Mouse (Mus musculus) megakaryocyte-erythroid progenitor cell, adult 5-6 weeks (primary cell): ENCODE data around the gene Slc5a11. TPM values are rescaled to one million over a fixed set of nuclear protein-coding genes. Genes with fewer than 3 reads are reported as not detected.

Experiments
- ATAC-seq: replicated peaks from 2 replicates; pipeline ENCODE4 v1.8.0; 2016; ENCODE audit warnings: mild to moderate bottlenecking, inconsistent platforms; ENCODE audit not compliant: severe bottlenecking, poor library complexity, low FRiP score, low TSS enrichment
- total RNA-seq, 2 experiments: library from RNA; stranded (forward) in 1 of 2; stranded (reverse) in 1 of 2; fragments of 200-1000, 215-1000 nt in 1 of 2; fragments of >200 nt in 1 of 2; fragmentation: Nextera tagmentation in 1 of 2; gene quantifications; 2 replicates each; pipeline ENCODE4 v1.2.3; 2014 to 2017

Slc5a11 gene
- not detected in 2 replicates for total RNA-seq (2014; fragmentation: Nextera tagmentation)
- not detected in 2 replicates for total RNA-seq (2017)

DNA sequence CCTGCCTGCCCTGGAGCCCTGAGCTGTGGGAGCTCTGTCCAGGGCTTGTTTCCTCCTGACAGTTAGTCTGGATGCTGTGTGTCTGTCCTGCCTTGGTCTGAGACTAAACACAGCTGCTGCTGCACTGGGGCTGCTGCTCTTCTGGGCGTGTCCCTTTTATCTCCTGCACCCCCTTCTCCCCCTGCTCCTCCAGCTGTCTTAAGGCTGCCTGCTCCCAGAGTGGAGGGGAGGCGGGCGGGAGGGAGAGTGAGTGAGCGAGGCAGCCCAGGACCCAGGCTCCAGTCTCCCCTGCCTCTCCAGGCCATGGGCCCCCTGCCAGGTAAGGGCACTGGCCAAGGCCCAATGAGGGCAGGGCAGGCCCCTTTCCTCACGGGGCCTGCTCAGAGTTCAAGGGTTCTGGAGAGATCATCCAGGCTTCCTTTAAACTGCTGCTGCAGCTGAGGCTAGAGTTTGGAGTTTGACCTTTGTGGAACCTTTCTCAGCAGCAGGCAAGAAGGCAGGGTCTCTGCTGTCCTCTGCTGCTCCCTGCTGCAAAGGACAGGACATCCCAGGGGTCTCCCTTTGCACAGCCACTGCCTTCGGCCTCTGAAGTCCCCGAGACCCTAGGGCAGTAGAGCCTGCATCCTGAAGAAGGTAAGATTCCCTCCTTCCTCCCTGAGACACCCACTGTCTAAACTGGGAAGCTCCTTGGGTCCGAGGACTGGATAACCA, at the start of gene Slc5a11:
TSS of gene Slc5a11 (plus strand) at position 416 of the 711 bp plus-strand sequence.
- ATAC-seq: 0 out of 2 replicates have a peak, but pooled peaks have one; percentile 41

DNA sequence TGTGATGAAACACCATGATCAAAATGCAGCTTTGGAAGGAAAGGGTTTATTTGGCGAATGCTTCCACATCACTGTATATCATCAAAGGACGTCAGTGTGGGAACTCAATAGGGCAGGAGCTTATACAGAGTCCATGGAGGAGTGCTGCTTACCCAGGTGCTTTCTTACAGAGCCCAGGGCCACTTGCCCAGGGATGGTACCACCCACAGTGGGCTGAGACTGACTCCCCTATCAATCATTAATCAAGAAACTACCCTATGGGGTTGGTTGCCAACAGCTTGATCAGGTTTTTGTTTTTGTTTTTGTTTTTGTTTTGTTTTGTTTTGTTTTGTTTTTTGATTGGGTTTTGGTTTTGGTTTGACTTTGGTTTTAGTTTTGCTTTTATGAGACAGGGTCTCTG, 47.1 kb upstream of the Slc5a11 start:
- no peak for ATAC-seq

DNA sequence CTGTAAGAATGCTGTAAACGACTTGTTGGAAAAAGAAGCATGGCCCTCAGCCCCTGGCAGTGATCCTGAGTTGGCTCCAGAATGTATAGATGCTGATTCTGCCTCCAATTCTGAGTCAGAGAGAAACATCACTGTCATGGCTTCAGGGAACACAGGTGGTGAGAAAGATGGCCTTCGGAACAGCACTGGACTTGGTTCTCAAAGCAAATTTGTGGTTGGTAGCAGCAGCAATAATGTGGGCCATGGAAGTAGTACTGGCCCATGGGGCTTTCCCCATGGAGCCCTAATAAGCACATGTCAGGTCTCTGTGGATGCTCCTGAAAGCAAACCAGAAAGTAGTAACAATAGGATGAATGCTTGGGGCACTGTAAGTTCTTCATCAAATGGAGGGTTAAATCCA, 45.0 kb upstream of the Slc5a11 start:
- no peak for ATAC-seq

DNA sequence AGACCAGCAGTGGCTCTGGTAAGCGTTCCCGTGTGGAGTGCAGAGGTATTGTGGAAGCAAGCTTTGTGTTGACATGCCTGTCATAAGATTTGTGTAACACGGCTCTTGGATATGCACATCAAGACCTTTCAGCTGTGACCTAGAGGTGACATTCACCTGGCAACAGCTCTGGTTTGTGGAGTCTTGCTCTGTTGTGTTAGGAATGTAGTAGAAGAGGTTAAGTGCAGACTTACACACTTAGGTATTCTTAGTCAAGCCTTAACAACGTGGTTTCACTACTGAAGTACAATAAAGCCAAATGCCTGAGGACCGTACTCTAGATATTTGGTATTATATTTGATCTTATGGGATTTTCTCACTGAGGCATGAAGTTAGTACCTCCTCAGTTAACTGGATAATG, 42.5 kb upstream of the Slc5a11 start:
- no peak for ATAC-seq

DNA sequence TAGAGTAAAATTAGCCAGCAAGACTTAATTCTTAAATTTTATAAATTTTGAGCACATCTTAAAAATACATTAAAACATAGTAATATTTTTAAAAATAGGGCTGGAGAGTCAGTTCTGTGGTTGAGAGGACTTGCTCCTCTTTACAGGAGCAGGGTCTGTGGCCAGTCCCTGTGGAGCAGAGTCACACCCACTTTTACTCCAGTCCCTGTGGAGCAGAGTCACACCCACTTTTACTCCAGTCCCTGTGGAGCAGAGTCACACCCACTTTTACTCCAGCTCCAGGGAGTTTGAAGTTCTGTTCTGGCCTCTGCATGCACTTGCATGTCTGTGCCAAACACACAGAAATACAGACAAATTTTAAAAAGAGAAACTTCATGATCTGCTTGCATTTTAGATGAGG, 37.4 kb upstream of the Slc5a11 start:
- no peak for ATAC-seq

DNA sequence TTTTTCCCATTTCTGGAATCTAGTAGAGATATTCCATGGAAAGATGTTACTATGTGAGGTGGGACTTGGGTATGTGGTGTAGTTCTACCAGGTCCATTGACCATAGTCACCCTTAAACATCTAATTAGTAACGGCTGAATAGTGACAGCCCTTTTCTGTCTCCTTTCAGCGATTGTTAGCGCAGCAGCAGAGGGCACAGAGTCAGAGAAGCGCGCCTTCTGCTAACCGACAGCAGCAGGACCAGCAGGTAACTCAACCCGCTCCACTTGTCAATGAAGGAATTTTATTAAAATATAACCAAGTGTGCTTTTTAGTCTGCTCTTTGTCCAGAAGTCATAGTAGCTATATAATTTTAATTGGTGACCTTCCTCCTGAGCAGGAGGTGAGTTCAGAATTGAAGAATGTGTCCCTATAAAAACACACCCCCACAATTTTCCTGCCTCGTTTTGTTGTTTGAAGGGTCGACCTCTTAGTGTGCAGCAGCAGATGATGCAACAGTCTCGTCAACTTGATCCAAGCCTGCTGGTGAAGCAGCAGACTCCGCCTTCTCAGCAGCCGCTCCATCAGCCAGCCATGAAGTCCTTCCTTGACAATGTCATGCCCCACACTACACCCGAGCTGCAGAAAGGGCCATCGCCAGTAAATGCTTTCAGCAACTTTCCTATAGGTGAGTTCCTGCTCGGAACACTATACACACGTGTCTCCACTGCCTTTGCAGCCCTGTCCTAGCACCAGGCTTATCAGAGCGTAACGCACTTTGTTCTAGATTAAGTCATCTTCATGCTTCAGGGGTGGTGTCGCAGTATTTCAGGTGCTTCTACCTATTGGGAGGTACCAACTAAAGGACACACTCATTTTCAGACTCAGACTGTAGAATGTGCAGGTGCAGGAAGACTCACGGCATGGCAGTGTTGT, 32.5 kb upstream of the Slc5a11 start:
- ATAC-seq: no peak

DNA sequence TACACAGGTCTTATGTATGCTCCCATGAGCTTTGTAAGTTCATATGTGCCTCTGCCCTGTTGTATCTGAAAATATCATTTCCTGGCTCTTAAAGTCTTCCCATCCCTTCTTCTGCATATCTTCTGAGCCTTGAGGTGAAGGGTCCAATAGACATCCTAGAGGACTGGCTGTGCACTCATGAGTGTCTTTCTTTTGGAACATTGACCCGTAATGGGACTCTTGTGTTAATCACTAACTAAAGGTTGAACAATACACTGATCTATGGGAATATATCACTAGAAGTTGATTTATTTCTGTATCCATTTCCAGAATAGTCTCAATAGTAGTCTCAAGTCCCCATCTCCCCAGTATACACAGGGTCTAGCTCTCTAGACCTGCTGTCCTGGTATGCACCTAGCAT, 29.7 kb upstream of the Slc5a11 start:
- no peak for ATAC-seq

DNA sequence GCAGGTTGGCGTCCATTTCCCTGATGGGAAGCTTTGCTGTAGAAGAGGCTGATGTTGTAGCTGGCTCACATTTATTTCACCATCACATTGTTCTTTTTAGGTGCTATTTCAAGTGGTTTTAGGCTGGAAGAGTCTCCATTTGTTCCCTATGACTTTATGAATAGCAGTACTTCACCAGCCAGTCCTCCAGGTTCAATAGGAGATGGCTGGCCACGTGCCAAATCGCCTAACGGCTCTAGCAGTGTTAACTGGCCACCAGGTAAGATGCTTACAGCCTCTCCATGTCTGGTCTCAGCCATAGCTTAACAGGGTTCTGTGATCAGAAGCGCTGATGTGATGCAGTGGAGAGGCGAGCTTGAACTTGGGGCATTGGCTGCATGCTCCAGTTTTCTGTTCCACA, 28.1 kb upstream of the Slc5a11 start:
- ATAC-seq: no peak

DNA sequence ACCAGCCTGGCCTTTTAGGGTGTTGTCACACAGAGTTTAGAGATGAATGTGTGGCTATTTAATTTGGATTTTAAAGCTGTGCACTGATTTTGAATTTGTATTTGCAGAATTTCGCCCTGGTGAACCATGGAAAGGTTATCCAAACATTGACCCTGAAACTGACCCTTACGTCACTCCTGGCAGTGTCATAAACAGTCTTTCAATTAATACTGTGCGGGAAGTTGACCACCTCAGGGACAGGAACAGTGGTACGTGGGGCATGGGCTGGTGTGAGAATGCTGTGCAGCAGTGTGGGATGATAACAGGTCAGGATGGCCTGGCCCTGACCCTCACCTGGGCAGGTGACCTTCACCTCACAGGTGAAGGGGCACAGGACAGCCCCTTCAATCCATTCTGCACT, 27.3 kb upstream of the Slc5a11 start:
- ATAC-seq: no peak

DNA sequence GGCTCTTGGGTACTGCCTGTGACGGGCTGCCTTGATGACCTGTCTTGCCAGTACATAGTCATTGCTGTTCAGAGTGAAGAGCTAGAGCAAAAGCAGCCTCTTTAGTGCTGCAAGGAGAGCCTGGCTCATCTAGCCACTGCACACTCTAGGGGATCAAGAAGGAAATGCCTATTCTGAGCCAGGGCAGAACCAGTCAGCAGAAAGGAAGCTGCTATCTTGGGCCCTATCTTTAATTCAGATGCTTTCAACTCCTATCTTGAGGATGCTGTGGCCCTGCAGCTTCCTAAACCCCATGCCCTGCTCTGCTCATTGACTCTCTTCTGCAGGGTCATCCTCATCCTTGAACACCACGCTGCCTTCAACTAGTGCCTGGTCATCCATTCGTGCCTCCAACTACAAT, 26.1 kb upstream of the Slc5a11 start:
- ATAC-seq: no peak

DNA sequence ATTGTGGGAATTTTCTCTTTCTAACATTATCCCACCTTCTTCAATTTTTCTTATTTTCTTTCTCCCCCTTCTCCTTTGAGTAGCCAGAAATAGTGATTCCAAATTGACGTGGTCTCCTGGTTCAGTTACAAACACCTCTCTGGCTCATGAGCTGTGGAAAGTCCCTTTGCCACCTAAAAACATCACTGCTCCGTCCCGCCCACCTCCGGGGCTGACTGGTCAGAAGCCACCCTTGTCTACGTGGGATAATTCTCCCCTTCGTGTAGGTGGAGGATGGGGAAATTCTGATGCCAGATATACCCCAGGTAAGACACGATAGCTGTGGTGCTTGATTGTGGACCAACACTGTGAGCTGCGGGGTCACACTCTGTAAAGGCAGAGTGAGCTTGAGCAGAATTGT, 24.8 kb upstream of the Slc5a11 start:
- ATAC-seq: no peak

DNA sequence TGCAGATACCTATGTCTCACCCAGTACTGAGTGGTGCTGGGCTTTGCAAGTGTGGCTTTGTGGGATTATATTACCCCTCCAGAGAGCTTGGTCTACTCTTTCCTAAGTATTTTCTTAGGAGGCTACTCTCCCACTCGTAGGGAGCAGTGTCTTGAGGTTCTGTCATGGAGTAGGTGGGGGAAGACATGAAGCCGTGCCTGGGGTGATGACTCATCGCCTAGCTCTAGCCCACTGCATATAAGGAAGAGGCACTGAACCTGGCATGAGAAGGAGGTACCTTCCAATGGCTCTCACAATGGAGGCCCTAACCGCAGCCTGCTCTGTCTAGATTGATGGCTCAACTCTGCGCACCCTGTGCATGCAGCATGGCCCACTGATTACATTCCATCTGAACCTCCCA, 22.8 kb upstream of the Slc5a11 start:
- no peak for ATAC-seq

DNA sequence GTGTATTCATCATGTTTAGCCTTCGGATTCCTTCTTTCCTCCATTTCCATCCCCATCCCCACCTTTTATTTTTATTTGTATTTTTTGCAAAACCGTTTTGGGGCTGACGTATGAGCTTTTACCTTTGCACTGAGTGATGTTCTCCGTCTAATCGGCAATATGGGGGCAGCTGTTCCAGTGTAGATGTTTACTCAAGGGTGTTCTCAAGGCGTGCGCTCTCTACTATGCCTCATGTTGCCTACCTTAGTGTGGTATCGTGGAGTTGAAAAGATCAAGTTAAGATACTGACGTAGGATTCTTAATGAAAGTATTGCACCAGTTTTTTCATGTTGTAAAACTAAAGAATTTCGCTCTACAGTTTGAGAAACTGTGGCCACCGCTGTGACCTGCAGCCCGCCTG, 21.4 kb upstream of the Slc5a11 start:
- ATAC-seq: no peak

DNA sequence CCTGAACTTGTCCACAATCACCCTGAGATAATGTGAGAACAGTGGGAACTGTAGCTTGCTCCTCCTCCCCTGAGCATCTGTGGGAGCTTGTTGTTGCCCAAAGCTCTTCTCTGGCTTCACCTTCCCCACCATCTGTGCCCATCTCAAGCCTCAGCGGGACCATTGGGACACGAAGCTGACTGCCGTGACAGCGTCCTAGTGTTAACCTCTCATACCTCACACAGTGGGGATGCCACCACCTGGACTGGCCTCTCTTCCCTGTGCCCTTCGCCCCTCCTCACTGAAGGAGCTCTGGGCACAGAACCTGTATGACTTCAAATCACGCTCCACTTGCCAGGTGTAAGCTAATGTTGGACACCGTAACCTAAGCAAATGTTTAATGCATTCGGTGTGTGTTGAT, 19.9 kb upstream of the Slc5a11 start:
- ATAC-seq: no peak

DNA sequence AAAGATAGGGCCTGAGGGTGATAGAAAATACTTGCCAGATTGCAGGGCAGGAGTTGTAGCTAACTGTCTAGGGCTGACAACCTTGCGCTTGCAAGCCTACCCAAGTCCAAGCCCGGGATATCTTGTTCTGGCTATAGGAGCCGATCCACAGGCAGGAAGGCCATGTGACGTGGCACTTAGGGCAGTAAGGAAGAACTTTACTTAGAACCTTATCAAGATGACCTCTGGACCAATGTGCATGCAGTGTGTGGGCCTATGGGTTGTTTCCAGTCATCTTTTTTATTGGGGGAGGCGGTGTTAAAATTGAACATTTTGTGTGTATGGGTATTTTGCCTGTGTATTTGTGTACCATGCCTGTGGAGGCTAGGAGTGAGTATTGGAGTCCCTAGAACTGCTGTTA, 18.1 kb upstream of the Slc5a11 start:
- ATAC-seq: no peak

DNA sequence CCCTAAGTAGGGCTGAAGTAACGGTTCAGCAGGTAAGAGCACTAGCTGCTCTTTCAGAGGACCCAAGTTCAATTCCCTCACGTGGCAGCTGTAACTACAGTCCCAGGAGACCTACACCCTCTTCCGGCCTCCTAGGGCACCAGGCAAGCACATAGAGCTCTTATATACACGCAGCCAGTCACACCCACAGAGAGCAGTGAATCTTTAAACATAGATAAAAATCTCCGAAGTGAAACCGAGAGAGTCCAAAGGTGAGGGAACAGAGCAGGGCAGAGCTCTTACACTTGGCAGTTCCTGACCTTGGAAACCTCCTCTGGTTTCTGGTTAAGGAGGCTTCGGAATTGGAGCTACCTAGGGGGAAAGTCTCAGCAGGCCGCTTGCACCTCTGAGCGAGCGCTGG, 15.9 kb upstream of the Slc5a11 start:
- no peak for ATAC-seq

DNA sequence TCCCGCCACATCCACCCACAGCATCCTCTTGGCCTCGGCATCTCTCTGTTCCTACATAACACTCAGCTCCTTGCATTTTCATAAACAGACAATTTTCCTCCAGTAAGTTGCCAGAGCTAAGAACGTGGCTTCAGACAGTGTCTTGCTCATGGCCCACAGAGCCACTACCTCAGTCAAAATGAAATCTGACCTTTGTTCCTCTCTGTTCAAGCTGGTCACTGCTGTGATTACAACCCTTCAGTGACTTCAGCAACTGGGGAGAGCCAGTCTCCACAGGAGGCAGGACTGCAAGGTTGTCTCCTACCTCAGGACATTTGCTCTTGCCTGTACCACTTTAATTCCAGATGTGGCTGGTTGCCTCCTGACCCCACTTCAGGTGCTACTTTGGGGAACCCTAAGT, 15.4 kb upstream of the Slc5a11 start:
- ATAC-seq: no peak

DNA sequence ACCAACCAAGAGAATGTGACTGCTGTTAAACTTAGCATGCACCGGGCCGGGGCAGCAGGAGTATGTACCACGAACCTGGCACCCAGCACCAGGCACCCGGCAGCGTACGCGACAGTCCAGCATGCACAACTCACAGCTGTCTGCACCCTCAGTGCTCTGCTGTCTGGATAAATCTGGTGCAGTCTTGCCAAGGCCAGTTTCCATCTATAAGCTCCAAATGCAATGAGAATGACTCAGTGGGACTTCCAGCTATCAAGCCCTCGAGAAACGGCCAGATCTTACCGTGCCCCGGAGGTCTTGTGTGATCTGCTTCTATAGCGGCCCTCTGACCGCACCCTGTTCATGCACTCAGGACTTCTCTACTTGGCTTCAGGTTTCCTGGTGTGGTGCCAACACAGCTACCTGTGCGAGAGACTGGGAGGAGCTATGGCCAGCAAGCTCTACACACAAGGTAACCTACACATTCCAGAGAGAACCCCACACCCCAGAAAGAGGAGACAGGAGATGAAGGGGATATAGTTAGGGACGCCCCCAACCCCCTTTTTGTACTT, 14.8 kb upstream of the Slc5a11 start:
- ATAC-seq: no peak

DNA sequence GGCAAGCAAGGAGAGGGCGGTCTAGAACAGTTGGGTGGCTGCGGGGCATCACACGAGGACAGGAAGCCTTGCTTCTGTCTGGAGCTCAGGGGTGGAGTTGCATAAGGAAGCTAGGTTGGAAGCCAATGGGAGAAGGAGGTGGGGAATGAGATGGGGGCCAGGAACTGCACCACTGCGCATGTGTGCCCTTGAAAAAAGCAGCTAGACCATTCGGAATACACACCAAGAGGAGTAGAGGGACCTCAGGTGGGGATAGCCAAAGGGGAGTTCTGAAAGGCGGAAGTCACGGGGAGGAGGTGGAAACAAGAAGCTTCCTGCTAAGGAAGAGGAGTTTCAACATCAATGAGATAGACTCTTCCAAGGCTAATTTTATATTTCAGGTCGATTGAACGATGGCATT, 13.9 kb upstream of the Slc5a11 start:
- ATAC-seq: no peak

DNA sequence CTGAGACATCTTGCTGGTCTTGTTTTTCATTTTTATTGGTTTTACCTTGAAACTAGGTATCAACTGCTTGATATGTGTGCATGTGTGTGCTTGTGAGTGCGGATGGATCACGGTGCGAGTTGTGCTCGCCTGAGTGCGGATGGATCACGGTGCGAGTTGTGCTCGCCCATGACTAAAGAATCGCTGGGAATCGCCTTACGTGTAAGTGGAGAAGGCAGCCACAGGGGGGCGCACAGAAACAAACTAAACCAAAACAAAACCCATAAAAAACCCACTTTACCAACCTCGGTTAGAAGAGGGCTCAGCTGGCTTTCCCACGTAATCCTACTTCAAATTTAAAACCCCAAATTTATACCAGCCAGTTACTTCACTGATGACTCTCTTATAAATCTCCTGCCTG, 9.3 kb upstream of the Slc5a11 start:
- peak; percentile 72 for ATAC-seq

DNA sequence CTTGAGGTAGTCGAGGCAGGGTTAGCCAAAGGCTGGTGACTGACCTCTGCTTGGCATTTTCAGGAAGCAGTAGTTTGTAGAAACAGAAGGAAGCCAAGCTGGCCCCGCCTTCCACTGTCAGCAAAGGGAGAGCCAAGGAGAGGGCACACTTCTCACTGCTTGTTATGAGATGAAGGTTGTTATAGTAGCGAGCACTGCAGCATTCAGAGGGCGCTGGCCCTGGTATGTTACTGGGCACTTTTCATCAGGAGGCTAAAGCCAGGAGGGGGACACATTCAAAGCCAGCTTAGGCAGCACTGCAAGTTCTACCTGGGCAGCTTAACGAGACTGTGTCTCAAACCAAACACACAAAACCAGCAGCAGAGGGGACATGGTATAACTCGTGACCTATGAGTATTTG, 7.0 kb upstream of the Slc5a11 start:
- ATAC-seq: no peak
